Mouse (Mus musculus): ENCODE data around the gene 1700010I14Rik.
A peak's percentile ranks its signal among the peaks of the same experiment; 100 is the strongest.

The 1700010I14Rik gene

DNA sequence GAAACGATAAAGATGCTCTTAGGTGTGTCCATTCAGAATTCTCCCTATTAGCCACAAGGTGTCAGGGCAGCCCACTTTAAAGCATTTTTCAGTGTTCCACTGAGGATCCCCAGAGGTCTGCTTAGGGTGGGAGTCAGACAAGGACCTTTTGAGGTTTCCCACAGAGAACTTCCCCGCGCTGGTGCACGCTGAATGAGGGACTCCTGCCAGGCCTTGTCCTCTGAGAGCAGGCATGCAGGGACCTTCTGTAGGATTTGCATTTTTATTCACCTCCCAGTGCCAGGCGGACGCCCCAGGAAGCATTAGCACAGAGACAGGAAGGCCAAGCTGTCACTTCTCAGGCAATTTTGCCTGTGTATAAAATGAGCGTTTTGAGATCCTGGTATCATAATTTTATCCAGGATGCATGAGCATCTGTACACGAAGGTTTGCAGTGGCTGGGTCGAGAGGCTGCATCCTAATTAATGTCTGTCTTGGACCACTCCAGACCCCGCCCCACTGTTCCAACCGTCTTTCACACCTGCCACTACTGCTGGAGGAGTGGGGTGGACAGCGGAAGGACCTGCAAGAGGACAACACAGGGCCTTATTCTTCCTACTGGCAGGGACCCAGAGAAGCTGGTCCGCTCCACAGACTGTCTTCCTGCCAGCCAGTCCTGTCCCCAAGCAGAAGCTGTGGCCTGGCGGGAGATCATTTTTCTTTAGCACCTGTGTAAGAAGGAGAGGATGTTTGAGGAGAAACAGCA, 35.2 kb downstream of the 1700010I14Rik start:
- DNase-seq (ENCODE audit: extremely low read depth, insufficient read length, low spot score), result no peak

DNA sequence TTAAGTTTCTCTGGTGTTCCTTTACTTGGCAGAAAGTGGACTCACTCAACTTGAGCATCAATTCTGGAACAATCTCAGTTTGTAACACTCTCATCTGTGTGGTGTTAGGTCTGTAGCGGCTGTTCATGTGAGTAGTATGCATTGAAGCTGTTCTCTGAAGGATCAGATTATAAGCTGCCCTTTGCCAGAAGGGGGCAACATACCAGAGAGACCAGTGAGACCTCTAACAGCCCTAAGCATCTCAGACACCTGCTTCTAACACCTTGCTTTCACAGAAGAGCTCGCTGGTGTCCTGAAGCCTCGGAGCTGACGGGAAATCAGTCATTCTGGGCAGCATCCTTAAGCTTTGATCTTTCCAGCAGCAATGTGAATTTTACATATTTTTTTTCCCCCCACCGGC, 42.0 kb downstream of the 1700010I14Rik start:
- no peak for DNase-seq (ENCODE audit: extremely low read depth, insufficient read length, low spot score)

DNA sequence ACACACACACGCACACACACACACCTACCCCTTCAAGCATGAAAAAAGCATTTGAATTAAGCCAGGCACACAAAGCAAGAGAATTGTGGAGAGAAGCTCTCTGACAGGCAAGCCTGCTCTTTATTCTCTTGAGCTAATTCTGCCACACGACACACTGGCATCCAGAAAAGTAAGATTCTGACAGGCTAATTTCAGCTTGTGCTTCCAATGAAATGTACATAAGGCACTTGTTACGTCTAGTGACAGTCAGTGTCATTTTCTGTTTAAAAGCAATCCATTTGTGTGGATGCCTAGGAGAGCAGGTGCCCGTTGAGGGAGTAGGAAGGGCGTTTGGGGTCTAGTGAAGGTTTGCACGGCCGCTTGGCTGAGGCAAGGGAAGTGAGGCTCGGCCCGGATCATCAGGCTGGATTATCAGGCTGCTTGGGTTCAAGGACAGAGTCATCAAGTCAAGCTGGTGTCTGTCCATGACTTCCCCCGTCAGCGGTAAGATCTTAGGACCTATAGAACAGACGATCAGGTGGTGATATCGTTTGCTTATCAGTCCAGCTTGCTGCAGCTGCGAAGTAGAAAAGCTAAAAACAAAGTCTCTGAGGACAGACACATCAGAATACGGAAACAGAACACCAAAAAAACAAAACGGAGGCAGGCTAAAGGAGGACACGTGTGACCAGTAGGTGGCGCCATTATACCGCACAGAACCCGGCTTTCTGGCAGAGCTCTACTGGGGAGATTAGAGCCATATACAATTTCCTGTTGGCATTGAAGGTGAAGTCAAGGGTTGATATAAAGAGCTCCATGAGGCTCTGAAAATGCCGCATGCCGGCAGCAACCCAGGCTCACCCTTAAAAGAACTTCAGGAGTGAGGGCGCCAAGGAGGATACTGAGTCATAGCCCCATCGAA, 43.4 kb downstream of the 1700010I14Rik start:
- DNase-seq (ENCODE audit: extremely low read depth, insufficient read length, low spot score), result peak; percentile 6

GRCm38 (mm10) chr17:9032362-9033044, 44.4 kb downstream of the 1700010I14Rik start:
- DNase-seq (ENCODE audit: extremely low read depth, insufficient read length, low spot score), result no peak

GRCm38 (mm10) chr17:9033511-9033910, 45.4 kb downstream of the 1700010I14Rik start:
- DNase-seq (ENCODE audit: extremely low read depth, insufficient read length, low spot score), result no peak

DNA sequence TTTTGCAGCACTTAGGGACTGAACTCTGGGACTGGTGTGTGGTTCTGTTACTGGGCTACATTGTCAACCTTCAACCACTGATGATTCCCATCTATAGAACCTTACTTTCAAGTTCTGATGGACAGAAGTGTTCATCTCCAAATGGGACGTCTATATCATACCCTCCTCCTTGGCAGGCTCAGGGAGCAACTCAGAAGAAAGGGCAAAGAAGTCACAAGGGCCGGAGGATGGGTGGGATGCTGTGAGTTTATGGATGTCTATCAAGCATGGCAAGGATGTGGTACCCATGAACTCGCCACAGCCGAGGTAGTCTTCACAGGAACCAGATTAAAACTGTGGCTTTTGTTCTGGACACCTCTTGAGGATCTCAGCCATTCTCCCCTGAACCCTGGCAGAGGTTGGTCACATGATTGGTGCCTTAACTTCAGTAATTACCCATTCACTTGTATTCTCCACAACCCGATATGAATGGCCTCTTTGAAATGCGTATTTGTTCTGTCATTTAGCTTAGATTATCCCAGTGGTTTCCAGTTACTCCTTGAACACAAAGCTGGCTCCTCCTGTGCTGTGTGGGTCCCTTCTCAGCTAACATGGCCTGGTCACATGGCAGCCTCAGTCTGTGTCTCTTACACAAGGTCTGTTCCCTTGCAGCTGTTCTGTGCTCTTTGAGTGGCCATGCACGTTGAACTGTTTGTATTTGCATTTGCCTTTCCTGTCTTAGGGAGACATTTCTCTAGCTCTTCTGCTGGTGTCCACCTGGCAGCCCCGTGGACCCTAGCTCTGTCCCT, 47.6 kb downstream of the 1700010I14Rik start:
- DNase-seq (ENCODE audit: extremely low read depth, insufficient read length, low spot score), result no peak

DNA sequence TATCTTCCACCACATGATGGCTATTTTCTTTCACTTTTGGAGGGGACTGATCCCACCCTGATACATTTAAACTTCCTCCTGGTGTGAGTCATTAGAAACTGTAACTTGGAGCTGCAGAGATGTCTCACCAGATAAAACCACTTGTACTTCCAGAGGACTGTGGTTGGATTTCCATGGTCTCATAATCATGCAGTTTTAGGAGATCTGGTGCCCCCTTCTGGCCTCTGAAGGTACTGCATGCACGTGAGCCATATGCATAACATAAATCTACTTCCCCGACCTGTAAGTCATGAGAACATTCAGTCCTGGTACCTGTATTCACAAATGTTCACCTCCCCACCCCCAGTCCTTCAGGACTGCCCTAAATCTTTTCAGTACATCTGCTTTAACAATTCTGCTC, 54.6 kb downstream of the 1700010I14Rik start:
- no peak for DNase-seq (ENCODE audit: extremely low read depth, insufficient read length, low spot score)

GRCm38 (mm10) chr17:9052441-9052980, 64.4 kb downstream of the 1700010I14Rik start:
- no peak for DNase-seq (ENCODE audit: extremely low read depth, insufficient read length, low spot score)

DNA sequence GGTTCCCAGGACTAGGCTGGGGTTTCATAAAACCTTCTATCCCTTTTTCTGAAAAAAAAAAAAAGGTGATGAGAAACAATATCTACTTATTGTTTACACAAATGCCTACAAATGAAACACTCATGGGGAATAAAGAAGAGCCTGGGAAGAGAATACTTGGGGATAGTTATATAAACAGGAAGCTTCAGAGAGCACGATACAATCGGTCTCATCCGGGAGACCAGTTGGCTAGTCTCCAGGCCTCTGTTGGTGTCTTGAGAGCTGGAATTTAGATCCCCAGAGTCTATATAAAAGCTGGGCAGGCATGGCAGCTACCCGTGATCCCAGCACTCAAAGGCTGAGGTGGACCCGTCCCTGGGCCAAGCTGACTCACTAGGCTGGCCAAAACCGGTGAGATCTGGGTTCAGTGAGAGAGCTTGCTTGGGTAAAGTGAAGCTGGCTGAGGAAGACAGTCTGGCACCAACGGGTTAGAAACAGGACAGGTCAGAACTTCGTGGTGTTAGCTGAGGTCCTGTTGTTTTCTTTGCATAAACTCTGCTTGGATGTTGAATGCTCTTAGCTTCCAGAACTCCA, 71.3 kb downstream of the 1700010I14Rik start:
- DNase-seq (ENCODE audit: extremely low read depth, insufficient read length, low spot score), result no peak
